Mouse (Mus musculus): ENCODE data around the gene Abhd12b. TPM values are rescaled to one million over a fixed set of nuclear protein-coding genes. Genes with fewer than 3 reads are reported as not detected.

Gene Abhd12b
- total RNA-seq, 2 experiments from 2014 or later: not detected

GRCm38 (mm10) chr12:70192267-70192727 lies 38.4 kb downstream of the Abhd12b start:
- DNase-seq (ENCODE audit: low spot score): no peak
- intact Hi-C loops (cut with DNase I): no loop called here

- DNase-seq (ENCODE audit: low spot score): no peak
- intact Hi-C loops (cut with DNase I): no loop called here
These were observed 41.5 kb downstream of the Abhd12b start for GRCm38 (mm10) chr12:70195426-70195825.

GRCm38 (mm10) chr12:70196341-70196740 lies 42.4 kb downstream of the Abhd12b start:
- intact Hi-C loops (cut with DNase I): no loop called here

GRCm38 (mm10) chr12:70201926-70202529 lies 48.1 kb downstream of the Abhd12b start:
- intact Hi-C loops (cut with DNase I): no loop called here

More at GRCm38 (mm10) chr12:70196341-70196740, 42.4 kb downstream of the Abhd12b start:
- no peak for DNase-seq (ENCODE audit: low spot score)

GRCm38 (mm10) chr12:70204433-70204832 lies 50.5 kb downstream of the Abhd12b start:
- intact Hi-C loops (cut with DNase I): no loop called here
- DNase-seq (ENCODE audit: low spot score): no peak

More at GRCm38 (mm10) chr12:70201926-70202529, 48.1 kb downstream of the Abhd12b start:
- DNase-seq (ENCODE audit: low spot score): no peak

- no peak for DNase-seq (ENCODE audit: low spot score)
- intact Hi-C loops (cut with DNase I): no loop called here
These were observed 54.3 kb downstream of the Abhd12b start for GRCm38 (mm10) chr12:70208214-70208613.

GRCm38 (mm10) chr12:70212501-70212900 lies 58.6 kb downstream of the Abhd12b start:
- intact Hi-C loops (cut with DNase I): no loop called here
- no peak for DNase-seq (ENCODE audit: low spot score)

GRCm38 (mm10) chr12:70213601-70214000 lies 59.7 kb downstream of the Abhd12b start:
- no peak for DNase-seq (ENCODE audit: low spot score)
- intact Hi-C loops (cut with DNase I): no loop called here

GRCm38 (mm10) chr12:70214281-70214680 lies 60.3 kb downstream of the Abhd12b start:
- no peak for DNase-seq (ENCODE audit: low spot score)
- intact Hi-C loops (cut with DNase I): no loop called here

GRCm38 (mm10) chr12:70216229-70216800 lies 62.4 kb downstream of the Abhd12b start:
- DNase-seq (ENCODE audit: low spot score): no peak
- intact Hi-C loops (cut with DNase I): no loop called here

GRCm38 (mm10) chr12:70218795-70219540 lies 65.0 kb downstream of the Abhd12b start:
- DNase-seq (ENCODE audit: low spot score): no peak
- intact Hi-C loops (cut with DNase I): no loop called here

- DNase-seq (ENCODE audit: low spot score): no peak
- intact Hi-C loops (cut with DNase I): no loop called here
These were observed 67.5 kb downstream of the Abhd12b start for GRCm38 (mm10) chr12:70221425-70221824.

- intact Hi-C loops (cut with DNase I): no loop called here
- DNase-seq (ENCODE audit: low spot score): no peak
These were observed 69.4 kb downstream of the Abhd12b start for GRCm38 (mm10) chr12:70223331-70223730.

GRCm38 (mm10) chr12:70226655-70227054 lies 72.7 kb downstream of the Abhd12b start:
- intact Hi-C loops (cut with DNase I): no loop called here

GRCm38 (mm10) chr12:70227121-70227932 lies 73.4 kb downstream of the Abhd12b start:
- DNase-seq (ENCODE audit: low spot score): peak; percentile 71
- intact Hi-C loops (cut with DNase I): no loop called here

More at GRCm38 (mm10) chr12:70226655-70227054, 72.7 kb downstream of the Abhd12b start:
- no peak for DNase-seq (ENCODE audit: low spot score)

GRCm38 (mm10) chr12:70228155-70228554 lies 74.2 kb downstream of the Abhd12b start:
- intact Hi-C loops (cut with DNase I): no loop called here
- no peak for DNase-seq (ENCODE audit: low spot score)

GRCm38 (mm10) chr12:70231294-70231693 lies 77.4 kb downstream of the Abhd12b start, which contains the start of gene Pygl:
TSS of gene Pygl (minus strand) at chr12:70231488.
- DNase-seq (ENCODE audit: low spot score): no peak
- intact Hi-C loops (cut with DNase I): loop anchor here (10.0 kb wide), 1 partner anchor 684 kb away; no protein-coding TSS in a partner anchor

GRCm38 (mm10) chr12:70232020-70232544 lies 78.1 kb downstream of the Abhd12b start:
- no peak for DNase-seq (ENCODE audit: low spot score)
- intact Hi-C loops (cut with DNase I): loop anchor here (10.0 kb wide), 1 partner anchor 683 kb away; no protein-coding TSS in a partner anchor

Data from heart, postnatal 25 days (tissue).